Mouse (Mus musculus): ENCODE measurements at regions not wholly inside any gene's neighbourhood (a gene's known extent, or its start where the extent isn't known, plus 50 kb on each side); places are given as distances from the start of the nearest gene placed in this dataset.

- TF ChIP-seq EP300 (IDR thresholded peaks at IDR 0.05; ENCODE audit: insufficient read depth, low read depth, low read length) (no peak), CTCF (IDR thresholded peaks at IDR 0.05; ENCODE audit: low read depth, low read length) (no peak)
Observed at GRCm38 (mm10) chr17:15241491-15241890, 135.2 kb downstream of the Dll1 start.
